Mouse (Mus musculus) layer of hippocampus, postnatal 10 days (tissue): ENCODE measurements around the gene Dclk1. TPM values are rescaled to one million over a fixed set of nuclear protein-coding genes. Genes with fewer than 3 reads are reported as not detected.

Source experiments
- DNase-seq, 2 experiments: peaks; one replicate each; pipeline ENCODE4 v3.0.0; 2021; ENCODE audit warnings: low spot score in 2 of 2
- total RNA-seq, 2 experiments: library from RNA; stranded (reverse); gene quantifications; 2 replicates each; pipeline ENCODE4 v1.2.3; 2021

Gene Dclk1
- total RNA-seq, 2 experiments from 2014 or later: 632 to 743 TPM

- DNase-seq: no peak
Observed at GRCm38 (mm10) chr3:55495231-55495630, 253.1 kb downstream of the Dclk1 start.

GRCm38 (mm10) chr3:55495866-55496265 lies 253.7 kb downstream of the Dclk1 start:
- DNase-seq: no peak

GRCm38 (mm10) chr3:55496462-55496941 lies 254.3 kb downstream of the Dclk1 start:
- no peak for DNase-seq

- no peak for DNase-seq
Observed at GRCm38 (mm10) chr3:55499298-55499697, 257.1 kb downstream of the Dclk1 start.

- DNase-seq: no peak
Observed at GRCm38 (mm10) chr3:55510198-55510597, 268.0 kb downstream of the Dclk1 start.

GRCm38 (mm10) chr3:55511658-55512057 lies 269.5 kb downstream of the Dclk1 start:
- DNase-seq: no peak

GRCm38 (mm10) chr3:55515966-55516365 lies 273.8 kb downstream of the Dclk1 start:
- no peak for DNase-seq

- no peak for DNase-seq
Observed at GRCm38 (mm10) chr3:55517454-55518014, 275.4 kb downstream of the Dclk1 start.

GRCm38 (mm10) chr3:55520240-55521180 lies 278.3 kb downstream of the Dclk1 start:
- DNase-seq: peak; percentile 74 to 79

GRCm38 (mm10) chr3:55521776-55522175 lies 279.6 kb downstream of the Dclk1 start:
- DNase-seq: no peak

GRCm38 (mm10) chr3:55523224-55523623 lies 281.1 kb downstream of the Dclk1 start:
- no peak for DNase-seq

- DNase-seq: no peak
Observed at GRCm38 (mm10) chr3:55523735-55524477, 281.7 kb downstream of the Dclk1 start.

GRCm38 (mm10) chr3:55524491-55525195 lies 282.5 kb downstream of the Dclk1 start:
- no peak for DNase-seq

- no peak for DNase-seq
Observed at GRCm38 (mm10) chr3:55526470-55526869, 284.3 kb downstream of the Dclk1 start.

GRCm38 (mm10) chr3:55527566-55527965 lies 285.4 kb downstream of the Dclk1 start:
- no peak for DNase-seq

- DNase-seq: no peak
Observed at GRCm38 (mm10) chr3:55528012-55528411, 285.8 kb downstream of the Dclk1 start.

GRCm38 (mm10) chr3:55529414-55529813 lies 287.2 kb downstream of the Dclk1 start:
- DNase-seq: no peak

- DNase-seq: no peak
Observed at GRCm38 (mm10) chr3:55531204-55532044, 289.3 kb downstream of the Dclk1 start.

GRCm38 (mm10) chr3:55532175-55532973 lies 290.2 kb downstream of the Dclk1 start:
- no peak for DNase-seq
